Mouse (Mus musculus): ENCODE measurements around the gene Tspan10. TPM values are rescaled to one million over a fixed set of nuclear protein-coding genes. Genes with fewer than 3 reads are reported as not detected.
A peak's percentile ranks its signal among the peaks of the same experiment; 100 is the strongest.

Tspan10 gene
- polyA plus RNA-seq, 1 experiment from 2014 or later: not detected

- H3K9me3 ChIP-seq (replicated peaks): no peaks in the 10 kb centered on the region
- no peaks in the 10 kb centered on the region for H3K27me3 ChIP-seq (replicated peaks)
- H3K9ac ChIP-seq: 0 out of 2 replicates have a peak overlapping the region, but pooled peaks have one; percentile 40
- H3K36me3 ChIP-seq: peaks cover 77% of the 10 kb centered on the region
- H3K27ac ChIP-seq (ENCODE audit: poor library complexity, severe bottlenecking): no peak overlapping the region
- ATAC-seq (ENCODE audit: insufficient number of reproducible peaks, low FRiP score): no peak
- H3K4me3 ChIP-seq: no peak overlapping the region
- WGBS: 79% methylated on average over 7 of the region's 7 CpGs
- H3K4me2 ChIP-seq: peak overlapping the region; percentile 91
- peaks cover 18% of the 10 kb centered on the region for H3K4me1 ChIP-seq (replicated peaks)
These were observed 41.0 kb downstream of the Tspan10 start for GRCm38 (mm10) chr11:120483448-120483934.

- Histone ChIP-seq H3K9me3 (replicated peaks) (no peaks in the 10 kb centered on the region), H3K9ac (peak within 1 kb of the TSS; percentile 96), H3K4me2 (peak within 1 kb of the TSS; percentile 91), H3K4me1 (replicated peaks) (peaks cover 19% of the 10 kb centered on the region), H3K27me3 (replicated peaks) (no peaks in the 10 kb centered on the region), H3K4me3 (peak within 1 kb of the TSS; percentile 94), H3K36me3 (peaks cover 75% of the 10 kb centered on the region), H3K27ac (ENCODE audit: poor library complexity, severe bottlenecking) (peak within 1 kb of the TSS; percentile 81)
- under 1% methylated on average over 60 of the region's 60 CpGs for WGBS
- peak; percentile 93 for ATAC-seq (ENCODE audit: insufficient number of reproducible peaks, low FRiP score)
These were observed 42.0 kb downstream of the Tspan10 start, which contains the start of gene Mrpl12 for GRCm38 (mm10) chr11:120484265-120484981. TSS of gene Mrpl12 (plus strand) at chr11:120484613.

GRCm38 (mm10) chr11:120485251-120485650 is 42.8 kb downstream of the Tspan10 start:
- no peak for ATAC-seq (ENCODE audit: insufficient number of reproducible peaks, low FRiP score)
- H3K9ac ChIP-seq: peak overlapping the region; percentile 96
- H3K4me3 ChIP-seq: peak overlapping the region; percentile 94
- H3K9me3 ChIP-seq (replicated peaks): no peaks in the 10 kb centered on the region
- 9% methylated on average over 10 of the region's 10 CpGs for WGBS
- peak overlapping the region; percentile 81 for H3K27ac ChIP-seq (ENCODE audit: poor library complexity, severe bottlenecking)
- H3K4me2 ChIP-seq: peak overlapping the region; percentile 91
- peaks cover 70% of the 10 kb centered on the region for H3K36me3 ChIP-seq
- no peaks in the 10 kb centered on the region for H3K27me3 ChIP-seq (replicated peaks)
- H3K4me1 ChIP-seq (replicated peaks): peaks cover 22% of the 10 kb centered on the region

GRCm38 (mm10) chr11:120488516-120488915 is 46.1 kb downstream of the Tspan10 start:
- ATAC-seq (ENCODE audit: insufficient number of reproducible peaks, low FRiP score): no peak
- H3K4me3 ChIP-seq: no peak overlapping the region
- no peak overlapping the region for H3K27ac ChIP-seq (ENCODE audit: poor library complexity, severe bottlenecking)
- no peak overlapping the region for H3K4me2 ChIP-seq
- 69% methylated on average over 4 of the region's 4 CpGs for WGBS
- no peaks in the 10 kb centered on the region for H3K9me3 ChIP-seq (replicated peaks)
- peaks cover 42% of the 10 kb centered on the region for H3K36me3 ChIP-seq
- H3K4me1 ChIP-seq (replicated peaks): peaks cover 42% of the 10 kb centered on the region
- H3K9ac ChIP-seq: no peak overlapping the region
- no peaks in the 10 kb centered on the region for H3K27me3 ChIP-seq (replicated peaks)

- no peak for ATAC-seq (ENCODE audit: insufficient number of reproducible peaks, low FRiP score)
- H3K4me3 ChIP-seq: no peak overlapping the region
- peaks cover 42% of the 10 kb centered on the region for H3K36me3 ChIP-seq
- H3K27me3 ChIP-seq (replicated peaks): no peaks in the 10 kb centered on the region
- no peak overlapping the region for H3K4me2 ChIP-seq
- 59% methylated on average over 4 of the region's 4 CpGs for WGBS
- H3K9ac ChIP-seq: no peak overlapping the region
- H3K9me3 ChIP-seq (replicated peaks): no peaks in the 10 kb centered on the region
- H3K4me1 ChIP-seq (replicated peaks): peaks cover 38% of the 10 kb centered on the region
- no peak overlapping the region for H3K27ac ChIP-seq (ENCODE audit: poor library complexity, severe bottlenecking)
These were observed 46.8 kb downstream of the Tspan10 start for GRCm38 (mm10) chr11:120489054-120489761.

- peaks cover 34% of the 10 kb centered on the region for H3K4me1 ChIP-seq (replicated peaks)
- no peak overlapping the region for H3K4me3 ChIP-seq
- WGBS: 35% methylated on average over 4 of the region's 4 CpGs
- H3K27ac ChIP-seq (ENCODE audit: poor library complexity, severe bottlenecking): no peak overlapping the region
- H3K27me3 ChIP-seq (replicated peaks): no peaks in the 10 kb centered on the region
- no peak for ATAC-seq (ENCODE audit: insufficient number of reproducible peaks, low FRiP score)
- no peaks in the 10 kb centered on the region for H3K9me3 ChIP-seq (replicated peaks)
- H3K9ac ChIP-seq: no peak overlapping the region
- H3K36me3 ChIP-seq: peaks cover 55% of the 10 kb centered on the region
- no peak overlapping the region for H3K4me2 ChIP-seq
These were observed 48.0 kb downstream of the Tspan10 start for GRCm38 (mm10) chr11:120490291-120491046.

GRCm38 (mm10) chr11:120491317-120492023 is 49.0 kb downstream of the Tspan10 start, which contains the start of gene Slc25a10:
TSS of gene Slc25a10 (plus strand) at chr11:120491840.
- H3K4me3 ChIP-seq: peak within 1 kb of the TSS; percentile 92
- H3K4me2 ChIP-seq: peak within 1 kb of the TSS; percentile 98
- peaks cover 56% of the 10 kb centered on the region for H3K36me3 ChIP-seq
- no peaks in the 10 kb centered on the region for H3K9me3 ChIP-seq (replicated peaks)
- under 1% methylated on average over 35 of the region's 35 CpGs for WGBS
- H3K27ac ChIP-seq (ENCODE audit: poor library complexity, severe bottlenecking): peak within 1 kb of the TSS; percentile 85
- peak; percentile 87 for ATAC-seq (ENCODE audit: insufficient number of reproducible peaks, low FRiP score)
- H3K27me3 ChIP-seq (replicated peaks): no peaks in the 10 kb centered on the region
- peak within 1 kb of the TSS; percentile 93 for H3K9ac ChIP-seq
- H3K4me1 ChIP-seq (replicated peaks): peaks cover 29% of the 10 kb centered on the region

GRCm38 (mm10) chr11:120492024-120492877 is 49.8 kb downstream of the Tspan10 start:
- WGBS: under 1% methylated on average over 48 of the region's 48 CpGs
- Histone ChIP-seq H3K4me1 (replicated peaks) (peaks cover 29% of the 10 kb centered on the region), H3K36me3 (peaks cover 56% of the 10 kb centered on the region), H3K9me3 (replicated peaks) (no peaks in the 10 kb centered on the region), H3K27ac (ENCODE audit: poor library complexity, severe bottlenecking) (peak overlapping the region; percentile 85), H3K9ac (peak overlapping the region; percentile 93), H3K27me3 (replicated peaks) (no peaks in the 10 kb centered on the region), H3K4me2 (peak overlapping the region; percentile 98), H3K4me3 (peak overlapping the region; percentile 92)
- ATAC-seq (ENCODE audit: insufficient number of reproducible peaks, low FRiP score): peak; percentile 51

GRCm38 (mm10) chr11:120492878-120493203 is 50.4 kb downstream of the Tspan10 start:
- Histone ChIP-seq H3K9ac (peak overlapping the region; percentile 93), H3K27ac (ENCODE audit: poor library complexity, severe bottlenecking) (peak overlapping the region; percentile 85), H3K36me3 (peaks cover 56% of the 10 kb centered on the region), H3K9me3 (replicated peaks) (no peaks in the 10 kb centered on the region), H3K27me3 (replicated peaks) (no peaks in the 10 kb centered on the region), H3K4me1 (replicated peaks) (peaks cover 29% of the 10 kb centered on the region), H3K4me3 (peak overlapping the region; percentile 92), H3K4me2 (peak overlapping the region; percentile 98)
- no peak for ATAC-seq (ENCODE audit: insufficient number of reproducible peaks, low FRiP score)
- WGBS: 29% methylated on average over 3 of the region's 3 CpGs

- peak overlapping the region; percentile 92; the same call in 1 of the 2 replicates for H3K4me3 ChIP-seq
- no peaks in the 10 kb centered on the region for H3K27me3 ChIP-seq (replicated peaks)
- peak overlapping the region; percentile 98 for H3K4me2 ChIP-seq
- H3K27ac ChIP-seq (ENCODE audit: poor library complexity, severe bottlenecking): peak overlapping the region; percentile 85; the same call in 1 of the 2 replicates
- peaks cover 29% of the 10 kb centered on the region for H3K4me1 ChIP-seq (replicated peaks)
- H3K9ac ChIP-seq: peak overlapping the region; percentile 93
- peaks cover 56% of the 10 kb centered on the region for H3K36me3 ChIP-seq
- ATAC-seq (ENCODE audit: insufficient number of reproducible peaks, low FRiP score): no peak
- WGBS: 74% methylated on average over 3 of the region's 3 CpGs
- no peaks in the 10 kb centered on the region for H3K9me3 ChIP-seq (replicated peaks)
These were observed 50.9 kb downstream of the Tspan10 start for GRCm38 (mm10) chr11:120493351-120493750.
